Mouse (Mus musculus) CD4-positive, CD25-positive, alpha-beta regulatory T cell, adult 4 months (primary cell): ENCODE data around the gene Rab25. TPM values are rescaled to one million over a fixed set of nuclear protein-coding genes. Genes with fewer than 3 reads are reported as not detected.

Experiments used
- ATAC-seq: one replicate; pipeline ENCODE4 v1.8.0; 2017
- polyA plus RNA-seq, 2 experiments: library from polyadenylated mRNA; unstranded; fragments of 100-300 nt; shearing (Covaris generic); gene quantifications; one replicate each; pipeline ENCODE4 v1.2.1; 2017

The Rab25 gene
- polyA plus RNA-seq, 2 experiments from 2014 or later: not detected

GRCm38 (mm10) chr3:88502641-88503504 lies 45.2 kb downstream of the Rab25 start:
- peak; percentile 98 for ATAC-seq

DNA sequence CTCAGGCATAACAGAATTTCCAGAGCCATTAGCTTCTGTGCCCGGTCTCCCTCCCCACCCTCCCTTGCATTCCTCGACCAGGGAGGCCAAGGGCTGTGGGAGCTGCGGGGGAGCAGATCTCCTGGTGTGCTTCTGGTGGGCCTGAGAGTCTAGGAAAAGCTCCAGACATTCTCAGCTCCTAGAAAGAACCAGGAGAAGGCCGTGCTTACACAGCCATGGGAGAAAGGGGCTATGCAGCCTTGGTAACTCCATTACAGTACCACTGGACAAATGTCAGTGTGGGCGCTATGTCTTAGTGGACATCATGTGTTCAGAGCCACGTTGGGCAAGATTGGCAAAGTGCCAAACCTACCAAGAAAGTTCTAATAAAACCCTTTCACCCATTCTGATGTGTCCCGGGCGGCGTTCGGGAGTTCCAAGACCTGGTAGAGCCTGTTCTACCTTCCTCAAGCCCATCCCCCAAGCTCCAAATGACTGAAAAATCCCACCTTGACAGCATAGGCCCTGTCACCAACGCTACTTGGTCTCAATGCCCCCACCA lies 46.0 kb downstream of the Rab25 start:
- no peak for ATAC-seq

DNA sequence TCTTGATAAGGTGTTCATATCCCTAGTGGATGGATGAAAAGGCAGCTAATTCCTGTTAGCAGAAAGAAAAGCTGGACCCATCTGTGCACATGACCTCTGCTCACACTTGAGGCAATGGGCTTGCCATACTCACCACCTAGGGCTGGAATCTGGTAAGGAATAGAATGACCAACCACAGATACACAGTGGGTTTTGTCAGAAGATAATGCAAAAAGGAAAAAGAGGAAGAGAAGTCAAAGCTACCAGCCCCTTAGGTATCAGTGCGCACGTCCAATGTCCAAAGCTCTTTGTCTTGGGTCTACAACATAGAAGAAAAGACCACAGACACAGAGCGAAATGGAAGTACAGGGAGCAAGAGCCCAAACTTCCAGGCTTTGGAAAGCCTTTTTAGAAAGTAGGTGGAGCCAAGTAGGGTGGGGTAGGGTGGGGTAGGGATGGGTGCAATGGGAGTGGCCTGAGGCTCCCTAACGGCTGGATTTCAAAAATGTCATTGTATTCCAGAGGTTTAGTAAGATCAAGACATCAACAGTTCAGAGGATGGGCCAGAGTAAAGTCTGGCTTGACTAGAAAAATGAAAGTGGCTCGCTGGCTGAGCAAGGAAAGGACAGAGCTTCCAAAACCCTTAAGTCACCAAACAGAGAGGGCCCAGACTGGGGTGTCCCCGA lies 46.6 kb downstream of the Rab25 start:
- ATAC-seq: no peak

- no peak for ATAC-seq
These were observed 47.3 kb downstream of the Rab25 start for GRCm38 (mm10) chr3:88500655-88501365.

GRCm38 (mm10) chr3:88500087-88500486 lies 48.0 kb downstream of the Rab25 start:
- no peak for ATAC-seq

GRCm38 (mm10) chr3:88499580-88499979 lies 48.5 kb downstream of the Rab25 start:
- no peak for ATAC-seq

- ATAC-seq: no peak
These were observed 52.2 kb downstream of the Rab25 start for GRCm38 (mm10) chr3:88495741-88496415.

GRCm38 (mm10) chr3:88494836-88495628 lies 53.1 kb downstream of the Rab25 start:
- no peak for ATAC-seq

DNA sequence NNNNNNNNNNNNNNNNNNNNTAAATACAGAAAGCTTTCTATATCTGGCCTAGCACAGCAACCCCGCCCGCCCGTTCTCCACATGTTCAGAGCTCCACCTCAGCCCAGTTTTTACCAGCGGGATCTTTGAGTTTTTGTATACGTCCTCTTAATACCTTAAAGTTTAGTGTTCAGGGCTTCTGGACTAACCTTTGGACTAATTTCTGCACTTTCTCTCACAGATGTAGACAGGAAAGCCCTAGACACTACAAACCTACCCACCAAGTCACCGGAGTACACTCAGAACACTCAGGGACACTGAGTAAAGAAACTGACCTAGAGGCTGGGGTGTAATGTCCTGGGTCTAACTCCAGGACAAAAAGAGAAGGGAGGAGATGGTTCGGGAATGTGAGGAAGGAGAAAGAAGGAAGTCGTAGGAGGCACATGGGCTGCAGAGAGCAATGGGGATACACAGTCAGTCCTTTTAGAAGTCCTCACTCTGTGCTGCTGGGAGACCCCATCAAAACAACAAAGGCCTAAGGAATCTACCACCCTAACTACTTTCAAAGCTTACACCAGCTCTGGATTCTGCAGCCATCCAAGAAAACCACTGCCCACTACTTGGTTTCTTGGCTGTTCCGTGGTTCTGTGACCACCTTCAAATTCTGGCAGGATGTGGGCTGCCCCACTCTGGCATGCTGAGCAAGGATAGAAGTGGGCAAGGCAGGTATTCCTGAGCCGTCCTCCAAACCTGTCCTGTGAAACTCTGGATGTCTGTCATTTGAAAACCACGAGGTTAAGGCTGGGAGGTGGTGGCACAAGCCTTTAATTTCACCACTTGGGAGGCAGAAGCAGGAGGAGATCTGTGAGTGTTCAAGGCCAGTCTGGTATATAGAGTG lies 54.2 kb downstream of the Rab25 start:
- ATAC-seq: no peak

Other genes starting within 250 kb of the Rab25 start
- gene Glmp, start 223.3 kb downstream of the Rab25 start, polyA plus RNA-seq: 100 to 1,000 TPM; 370 to 504 TPM
- 1 to 10 TPM; 1.1 to 2.2 TPM for gene Tmem79, start 212.2 kb downstream of the Rab25 start, polyA plus RNA-seq
- gene Smg5, start 212.0 kb downstream of the Rab25 start, polyA plus RNA-seq: 10 to 100 TPM; 24.2 to 34.9 TPM
- not detected for gene Paqr6, start 183.7 kb downstream of the Rab25 start, polyA plus RNA-seq
- not detected for gene Bglap3, start 175.6 kb downstream of the Rab25 start, polyA plus RNA-seq
- not detected for gene Bglap2, start 169.6 kb downstream of the Rab25 start, polyA plus RNA-seq
- gene Bglap, start 163.8 kb downstream of the Rab25 start, polyA plus RNA-seq: not detected
- gene Pmf1, start 138.0 kb downstream of the Rab25 start, polyA plus RNA-seq: 10 to 100 TPM; 37.2 to 52.9 TPM
- gene Slc25a44, start 123.2 kb downstream of the Rab25 start, polyA plus RNA-seq: 10 to 100 TPM; 17.5 to 18.5 TPM
- 10 to 100 TPM; 17.6 to 32.8 TPM for gene Sema4a, start 87.1 kb downstream of the Rab25 start, polyA plus RNA-seq
- 1 to 10 TPM; 5.0 to 5.1 TPM for gene Lmna, start 38.3 kb downstream of the Rab25 start, polyA plus RNA-seq
- 1 to 10 TPM in 1 of 2 experiments, under 1 TPM in 1; 0.60 to 1.5 TPM for gene Mex3a, start 15.9 kb downstream of the Rab25 start, polyA plus RNA-seq
- 100 to 1,000 TPM; 197 to 234 TPM for gene Lamtor2, start 4.8 kb upstream of the Rab25 start, polyA plus RNA-seq
- gene Ubqln4, start 5.5 kb upstream of the Rab25 start, polyA plus RNA-seq: 10 to 100 TPM; 11.9 to 12.0 TPM
- gene Ssr2, start 27.6 kb upstream of the Rab25 start, polyA plus RNA-seq: 100 to 1,000 TPM; 160 to 161 TPM
- gene Arhgef2, start 57.7 kb upstream of the Rab25 start, polyA plus RNA-seq: 10 to 100 TPM; 36.5 to 48.6 TPM
- under 1 TPM in 1 of 2 experiments, not detected in 1; 0.26 TPM for gene Rxfp4, start 104.8 kb upstream of the Rab25 start, polyA plus RNA-seq
- gene Khdc4, start 137.5 kb upstream of the Rab25 start, polyA plus RNA-seq: 10 to 100 TPM; 49.8 to 50.2 TPM
- 10 to 100 TPM; 28.1 to 36.1 TPM for gene Rit1, start 168.5 kb upstream of the Rab25 start, polyA plus RNA-seq
- gene Syt11, start 226.9 kb upstream of the Rab25 start, polyA plus RNA-seq: 100 to 1,000 TPM in 1 of 2 experiments, 10 to 100 TPM in 1; 82.0 to 119 TPM